13 mouse cellular contexts compared by ENCODE assay signal in genomic region chr1:63573432-63573831, GRCm38 (mm10). TPM values are rescaled to one million over a fixed set of nuclear protein-coding genes. Genes with fewer than 3 reads are reported as not detected.
DNase-seq lines count a peak whose midpoint lies in the region; ATAC-seq and TF ChIP-seq lines count a peak whose summit lies in the region.
"Had no signal": no experiment of that assay in that cellular context is flagged by ENCODE, and none has a peak within 500 bp of the region (broad histone marks: within the 10 kb centered on the region; RNA-seq: fewer than 3 reads in every experiment).

No protein-coding gene starts in this region.

- peak overlapping the region; percentile 77 for H3K27ac ChIP-seq in hindbrain, embryonic 10.5 days
- H3K27ac ChIP-seq in midbrain, postnatal 0 days (ENCODE audit: low read depth, low read length) = 0 out of 2 replicates have a peak overlapping the region, but pooled peaks have one; percentile 34
- no peak overlapping the region for H3K27ac ChIP-seq in liver, postnatal 0 days (ENCODE audit: low read depth)
- H3K27ac ChIP-seq: heart, embryonic 15.5 days; kidney, postnatal 0 days had no signal

- TF ChIP-seq CTCF in midbrain, postnatal 0 days (IDR thresholded peaks at IDR 0.05) = no peak
- no peak for TF ChIP-seq CTCF in liver, postnatal 0 days (IDR thresholded peaks at IDR 0.05; ENCODE audit: low read depth)

- peaks cover 21% of the 10 kb centered on the region for H3K4me1 ChIP-seq in hindbrain, embryonic 10.5 days (replicated peaks)
- H3K4me1 ChIP-seq in midbrain, postnatal 0 days (ENCODE audit: insufficient read depth, low read length) = peaks cover 4% of the 10 kb centered on the region; the same call in 1 of the 2 replicates
- no peaks in the 10 kb centered on the region for H3K4me1 ChIP-seq in liver, postnatal 0 days (ENCODE audit: insufficient read depth)
- H3K4me1 ChIP-seq: heart, embryonic 15.5 days had no signal

- 47% methylated on average over 6 of the region's 6 CpGs for WGBS in hindbrain, embryonic 10.5 days
- WGBS in midbrain, postnatal 0 days = 17% methylated on average over 6 of the region's 6 CpGs
- WGBS in liver, postnatal 0 days (ENCODE audit: insufficient replicate concordance) = 69% methylated on average over 6 of the region's 6 CpGs

- H3K4me3 ChIP-seq in hindbrain, embryonic 10.5 days = no peak overlapping the region
- no peak overlapping the region for H3K4me3 ChIP-seq in midbrain, postnatal 0 days (ENCODE audit: low read depth, low read length)
- H3K4me3 ChIP-seq in liver, postnatal 0 days (ENCODE audit: low read depth, low read length) = no peak overlapping the region
- H3K4me3 ChIP-seq: erythroblast, embryonic 14.5 days; heart, embryonic 15.5 days had no signal

- H3K9me3 ChIP-seq in hindbrain, embryonic 10.5 days = no peaks in the 10 kb centered on the region
- H3K9me3 ChIP-seq in midbrain, postnatal 0 days (ENCODE audit: low read length) = no peaks in the 10 kb centered on the region
- H3K9me3 ChIP-seq in liver, postnatal 0 days (ENCODE audit: low read length) = no peaks in the 10 kb centered on the region
- H3K9me3 ChIP-seq: heart, embryonic 15.5 days had no signal

- H3K36me3 ChIP-seq in hindbrain, embryonic 10.5 days = no peaks in the 10 kb centered on the region
- H3K36me3 ChIP-seq in midbrain, postnatal 0 days (ENCODE audit: insufficient read depth, low read length) = peaks cover 2% of the 10 kb centered on the region; the same call in 1 of the 2 replicates
- no peaks in the 10 kb centered on the region for H3K36me3 ChIP-seq in liver, postnatal 0 days (replicated peaks; ENCODE audit: insufficient read depth, low read length)
- H3K36me3 ChIP-seq: heart, embryonic 15.5 days had no signal

- H3K4me2 ChIP-seq in midbrain, postnatal 0 days (ENCODE audit: low read depth, low read length, poor library complexity, severe bottlenecking) = peak overlapping the region; percentile 1; the same call in 1 of the 2 replicates
- H3K4me2 ChIP-seq in liver, postnatal 0 days (ENCODE audit: low read depth, low read length) = no peak overlapping the region
- H3K4me2 ChIP-seq: heart, embryonic 15.5 days had no signal

- no peaks in the 10 kb centered on the region for H3K27me3 ChIP-seq in hindbrain, embryonic 10.5 days (ENCODE audit: insufficient read depth, poor library complexity, severe bottlenecking)
- H3K27me3 ChIP-seq in midbrain, postnatal 0 days (ENCODE audit: insufficient read depth, low read length) = no peaks in the 10 kb centered on the region
- no peaks in the 10 kb centered on the region for H3K27me3 ChIP-seq in liver, postnatal 0 days (ENCODE audit: insufficient read depth, low read length)
- H3K27me3 ChIP-seq: heart, embryonic 15.5 days had no signal

- intact Hi-C loops in left cerebral cortex, postnatal 25 days (cut with DNase I) = no loop called here

- no peak for TF ChIP-seq EP300 in liver, postnatal 0 days (IDR thresholded peaks at IDR 0.05; ENCODE audit: low read depth)

- H3K9ac ChIP-seq in midbrain, postnatal 0 days (replicated peaks; ENCODE audit: low read length, poor library complexity, severe bottlenecking) = no peak overlapping the region
- no peak overlapping the region for H3K9ac ChIP-seq in liver, postnatal 0 days (replicated peaks)
- H3K9ac ChIP-seq: heart, embryonic 15.5 days had no signal

- peak; percentile 46 for DNase-seq in left cerebral cortex, adult 11 months (ENCODE audit: low spot score)
- DNase-seq in left cerebral cortex, postnatal 25 days (ENCODE audit: low spot score in 2 of 2) = no peak
- peak; percentile 80 for DNase-seq in embryo, embryonic 11 days
- peak; percentile 58 for DNase-seq in hindbrain, embryonic 10.5 days (ENCODE audit: low spot score)
- peak; percentile 76 for DNase-seq in midbrain, postnatal 0 days (ENCODE audit: low spot score)
- no peak for DNase-seq in liver, postnatal 0 days
- DNase-seq in yolk sac, embryonic 10.5 days (ENCODE audit: low spot score) = no peak
- DNase-seq in layer of hippocampus, adult 11-12 months (ENCODE audit: low spot score) = no peak
- DNase-seq: thymus, adult 2 months had no signal

- peak; percentile 81; the same call in 1 of the 2 replicates for ATAC-seq in midbrain, postnatal 0 days (ENCODE audit: low FRiP score)
- no peak for ATAC-seq in liver, postnatal 0 days

RNA-seq across cellular contexts. Expression of gene Gm39653, which starts 42.3 kb away (rescaled TPM):
- under 1 TPM; 0.66 to 0.71 TPM for total RNA-seq in left cerebral cortex, postnatal 25 days (2021)
- not detected in 2 replicates for polyA plus RNA-seq in hindbrain, embryonic 10.5 days (2016; fragmentation: Nextera tagmentation; extraction: Ambion mirVana)
- not detected in 2 replicates for total RNA-seq in midbrain, postnatal 0 days (2014; rRNA removed)
- polyA plus RNA-seq in midbrain, postnatal 0 days (2015; fragmentation: Nextera tagmentation; extraction: Ambion mirVana) = not detected in 2 replicates
- polyA plus RNA-seq in liver, postnatal 0 days (2015; fragmentation: Nextera tagmentation; extraction: Ambion mirVana) = not detected in 2 replicates
- polyA plus RNA-seq: erythroblast, embryonic 14.5 days; heart, embryonic 15.5 days; kidney, postnatal 0 days; liver, embryonic 16.5 days; thymus, adult 2 months had no signal

Comparison
In these comparisons a context has a peak if more than half of its experiments do, and no peak if none do; other contexts are left out.
1. DNase-seq: peak in left cerebral cortex, adult 11 months (single experiment), embryo, embryonic 11 days (single experiment), hindbrain, embryonic 10.5 days (single experiment) and midbrain, postnatal 0 days (single experiment); none in left cerebral cortex, postnatal 25 days (0 of 2), liver, postnatal 0 days (single experiment), yolk sac, embryonic 10.5 days (single experiment) and layer of hippocampus, adult 11-12 months (single experiment).